Mouse (Mus musculus): ENCODE data around the gene Chdh.

Chdh gene

GRCm38 (mm10) chr14:30008733-30009575, at the start of gene Chdh, which contains the start of gene Il17rb:
TSS of gene Chdh (plus strand) at chr14:30009023.
TSS of gene Il17rb (minus strand) at chr14:30008896.
- no peak for DNase-seq (ENCODE audit: low spot score)

DNA sequence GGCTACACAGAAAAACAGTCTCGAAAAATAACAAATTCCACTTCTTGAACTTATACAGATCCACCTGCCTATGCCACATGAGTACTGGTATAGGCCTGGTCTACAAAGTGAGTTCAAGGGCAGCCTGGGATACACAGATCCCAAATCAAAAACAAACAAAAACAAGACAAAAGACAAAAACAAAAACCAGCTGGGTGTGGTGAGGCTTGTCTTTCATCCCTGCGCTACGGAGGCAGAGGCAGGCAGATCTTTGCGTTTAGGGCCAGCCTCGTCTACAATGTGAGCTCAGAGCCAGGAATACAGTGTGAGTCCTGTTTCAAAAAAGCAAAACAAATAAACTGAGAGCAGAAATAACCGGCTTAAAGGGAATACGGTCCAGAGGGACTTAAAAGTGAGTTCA, 41.2 kb upstream of the Chdh start:
- DNase-seq (ENCODE audit: low spot score): no peak

DNA sequence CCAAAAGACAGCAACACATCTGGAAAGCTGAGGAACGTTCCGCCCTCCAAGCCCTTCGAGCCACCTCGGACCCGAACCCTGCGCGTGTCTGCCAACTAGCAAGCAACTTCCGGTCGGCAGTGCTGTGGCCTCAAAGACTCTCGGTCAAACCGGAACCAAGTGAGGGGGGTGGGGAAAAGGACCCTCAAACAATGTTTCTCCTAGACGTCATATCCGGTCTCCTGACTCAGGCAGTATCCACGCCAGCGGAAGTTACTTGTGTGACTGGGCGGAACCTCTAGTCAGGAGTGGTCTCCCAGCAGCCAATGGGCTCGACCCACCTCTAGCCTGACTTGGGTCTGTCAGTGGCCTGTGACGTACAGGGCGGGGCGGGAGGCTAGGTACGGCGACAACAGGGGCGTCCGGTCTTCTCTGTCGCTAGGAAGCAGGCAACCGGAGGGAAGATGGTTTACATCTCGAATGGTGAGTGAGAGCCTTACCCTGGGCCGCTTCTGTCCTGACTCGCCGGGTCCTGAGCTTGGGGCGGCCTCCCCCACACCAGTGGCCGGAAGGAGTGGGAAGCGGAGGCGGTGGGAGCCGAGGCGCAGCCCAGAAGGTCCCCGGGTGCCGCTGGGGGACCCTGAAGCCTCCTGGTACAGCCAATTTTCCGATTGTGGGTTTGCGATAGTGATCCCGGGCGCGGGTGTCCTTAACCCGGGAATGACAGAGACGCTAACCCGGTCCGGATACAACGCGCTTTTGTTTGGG, 40.6 kb upstream of the Chdh start, which contains the start of gene Selenok:
Gene Selenok (plus strand): TSS at position 234 of the 747 bp plus-strand sequence.
- peak; percentile 70 for DNase-seq (ENCODE audit: low spot score)

DNA sequence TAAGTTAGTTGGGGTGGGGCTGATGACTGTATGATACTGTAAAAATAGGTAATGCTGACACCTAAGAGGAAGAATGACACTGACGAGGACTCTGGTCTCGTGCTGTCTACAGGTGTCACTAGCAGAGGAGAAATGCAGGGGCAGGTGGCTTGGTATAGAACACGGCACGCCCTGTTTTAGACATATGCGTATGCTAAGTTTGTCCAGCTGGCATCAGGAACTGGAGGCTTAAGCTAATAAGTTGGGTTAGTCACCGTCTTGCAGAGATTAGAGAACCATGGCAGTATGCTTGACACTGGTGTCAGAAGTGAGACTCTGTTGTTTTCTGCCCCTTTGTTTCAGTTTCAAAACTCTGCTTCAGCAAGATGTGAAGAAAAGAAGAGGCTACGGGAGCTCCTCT, 37.4 kb upstream of the Chdh start:
- DNase-seq (ENCODE audit: low spot score): no peak

DNA sequence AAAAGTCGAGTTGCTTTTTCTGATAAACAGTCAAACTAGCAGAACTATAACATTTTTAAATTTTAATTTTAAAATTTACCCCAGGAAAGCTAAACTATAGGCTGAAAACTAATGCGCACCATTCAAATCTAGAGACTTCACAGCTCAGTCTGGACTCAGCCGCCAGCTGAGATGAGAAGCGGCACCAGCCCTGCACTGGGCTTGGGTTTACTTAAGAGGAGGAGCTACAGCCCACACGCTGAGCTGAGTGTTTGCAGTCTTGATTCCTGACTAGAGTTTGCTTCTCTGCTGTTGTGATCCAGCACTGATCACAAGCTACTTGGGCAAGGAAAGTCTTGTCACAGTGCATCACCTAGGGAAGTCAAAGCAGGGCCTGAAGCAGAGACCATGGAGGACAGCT, 36.8 kb upstream of the Chdh start:
- no peak for DNase-seq (ENCODE audit: low spot score)

DNA sequence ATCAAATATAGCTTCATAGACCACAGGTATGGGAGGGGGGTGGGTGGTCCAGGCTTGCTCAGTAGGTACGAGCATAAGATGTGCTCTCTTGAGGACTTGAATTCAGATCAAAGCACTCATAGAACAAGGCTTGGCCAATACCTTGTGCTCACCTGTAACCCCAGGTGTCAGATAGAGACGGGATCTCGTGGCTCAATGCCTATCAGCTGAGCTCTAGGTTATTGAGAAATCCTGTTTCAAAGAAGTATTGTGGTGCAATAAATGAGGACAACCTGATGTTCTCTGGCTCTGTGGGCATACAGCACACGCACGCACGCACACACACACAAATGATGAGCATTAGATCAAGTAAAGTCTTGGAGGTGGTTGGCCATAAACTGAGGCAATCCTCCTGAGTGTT, 31.9 kb upstream of the Chdh start:
- no peak for DNase-seq (ENCODE audit: low spot score)

- peak; percentile 95 for DNase-seq (ENCODE audit: low spot score)
Observed at GRCm38 (mm10) chr14:29978254-29979204, 30.3 kb upstream of the Chdh start, which contains the start of gene Actr8. TSS of gene Actr8 (plus strand) at chr14:29978337.

- DNase-seq (ENCODE audit: low spot score): no peak
Observed at GRCm38 (mm10) chr14:29980447-29981205, 28.2 kb upstream of the Chdh start.

DNA sequence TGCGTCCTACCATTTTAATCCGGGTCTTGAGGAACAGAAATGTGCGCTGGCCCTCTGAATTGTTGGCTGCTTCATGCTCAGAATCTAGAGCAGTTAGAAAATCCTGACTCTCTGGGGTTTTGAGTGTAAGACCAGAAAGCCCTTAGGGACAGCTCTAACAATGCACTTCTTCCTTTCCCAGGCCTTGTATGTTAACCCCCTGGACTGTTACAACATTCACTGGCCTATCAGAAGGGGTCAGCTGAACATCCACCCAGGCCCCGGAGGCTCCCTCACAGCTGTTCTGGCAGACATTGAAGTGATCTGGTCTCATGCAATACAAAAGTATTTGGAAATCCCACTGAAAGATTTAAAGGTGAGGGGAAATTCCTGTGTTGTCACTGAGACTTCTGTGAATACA, 22.7 kb upstream of the Chdh start:
- DNase-seq (ENCODE audit: low spot score): no peak

- DNase-seq (ENCODE audit: low spot score): no peak
Observed at GRCm38 (mm10) chr14:29987276-29987675, 21.5 kb upstream of the Chdh start.

GRCm38 (mm10) chr14:29987739-29988138, 21.1 kb upstream of the Chdh start:
- no peak for DNase-seq (ENCODE audit: low spot score)

DNA sequence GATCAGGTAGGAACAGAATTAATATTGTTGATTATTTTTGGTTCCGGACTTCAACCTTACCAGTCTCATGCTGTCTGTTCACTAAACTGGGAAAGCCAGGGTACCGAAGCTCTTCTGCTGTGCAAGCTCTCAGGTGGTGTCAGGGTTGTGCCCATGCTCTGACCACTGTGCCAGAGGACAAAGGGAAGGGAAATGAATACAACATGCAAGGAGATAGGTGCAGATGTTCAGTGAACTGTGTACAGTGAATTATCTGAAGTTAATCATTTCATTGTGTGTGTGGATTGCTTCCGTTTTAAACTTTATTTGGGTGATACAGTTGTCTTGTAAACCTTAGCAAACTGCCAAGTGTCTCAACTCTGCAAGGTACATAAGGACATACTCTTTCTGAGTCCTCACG, 20.5 kb upstream of the Chdh start:
- no peak for DNase-seq (ENCODE audit: low spot score)

DNA sequence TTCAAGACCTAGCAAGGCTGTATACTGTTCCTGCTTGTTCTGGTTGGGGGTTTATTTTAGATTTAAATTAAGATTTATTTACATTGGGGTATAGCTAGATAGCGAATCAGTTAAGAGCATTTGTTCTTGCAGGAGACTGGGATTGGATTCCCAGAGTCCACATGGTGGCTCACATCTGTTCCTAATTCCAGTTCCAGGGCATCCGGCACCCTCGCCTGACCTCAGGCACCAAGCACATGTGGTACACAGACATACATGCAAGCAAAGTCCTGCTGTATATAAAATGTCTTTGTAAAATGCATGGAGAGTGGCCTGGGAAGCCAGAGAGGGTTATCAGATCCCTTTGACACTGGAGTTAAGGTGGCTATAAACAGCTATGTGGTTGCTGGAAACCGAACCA, 13.8 kb upstream of the Chdh start:
- no peak for DNase-seq (ENCODE audit: low spot score)

DNA sequence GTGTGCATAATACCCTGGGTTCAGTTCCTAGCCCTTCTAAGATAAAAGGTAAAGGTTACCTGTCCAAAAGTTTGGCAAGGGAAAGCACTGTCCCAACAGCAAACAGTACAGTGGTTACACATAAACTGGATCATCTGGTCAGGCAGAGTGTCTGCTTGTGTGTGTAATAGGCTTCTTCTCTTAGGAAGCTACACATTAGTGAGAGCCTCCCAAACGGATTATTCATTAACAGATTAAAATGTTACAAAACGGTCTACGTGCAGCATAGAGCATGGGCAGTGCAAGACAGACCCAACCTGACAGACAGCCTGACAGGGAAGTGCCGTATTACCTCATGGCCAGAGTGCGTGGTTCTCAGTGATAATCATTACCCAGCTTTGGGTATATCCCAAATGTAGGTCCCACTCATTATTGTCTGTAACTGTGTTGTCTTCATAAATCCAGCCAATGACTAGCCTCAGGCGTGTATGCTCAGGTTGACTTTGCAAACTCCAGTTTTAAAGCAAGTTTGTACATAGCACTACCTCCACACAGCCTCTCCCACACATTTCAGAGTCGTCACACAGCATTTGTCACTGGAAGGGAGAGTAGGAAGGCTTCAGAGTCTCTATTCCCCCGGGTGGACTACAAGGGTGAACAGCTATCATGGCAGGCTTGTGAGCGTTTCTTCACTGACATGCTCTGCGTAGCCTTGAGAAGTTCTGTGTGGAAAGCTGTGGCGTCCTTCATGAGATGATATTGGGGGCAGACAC, 12.6 kb upstream of the Chdh start:
- no peak for DNase-seq (ENCODE audit: low spot score)

- no peak for DNase-seq (ENCODE audit: low spot score)
Observed at GRCm38 (mm10) chr14:29997345-29997744, 11.5 kb upstream of the Chdh start.

- DNase-seq (ENCODE audit: low spot score): no peak
Observed at GRCm38 (mm10) chr14:29998747-29999474, 9.9 kb upstream of the Chdh start.

DNA sequence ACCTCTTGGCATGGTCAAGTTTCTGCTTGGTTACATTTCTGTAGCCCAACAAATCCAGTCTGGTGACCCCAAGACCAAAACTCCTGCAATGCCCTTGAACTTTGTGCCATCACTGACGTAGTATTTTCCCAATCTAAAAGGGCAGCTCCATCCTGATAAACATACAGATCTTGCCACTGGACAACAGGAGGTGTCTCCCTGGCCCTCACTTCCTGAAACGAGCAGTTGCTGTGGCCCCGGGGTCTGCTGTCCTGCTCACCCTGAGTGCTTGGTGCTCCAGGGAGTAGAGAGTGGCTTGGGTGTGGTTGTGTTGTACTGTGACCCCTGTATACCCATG, 9.4 kb upstream of the Chdh start:
- DNase-seq (ENCODE audit: low spot score): no peak

DNA sequence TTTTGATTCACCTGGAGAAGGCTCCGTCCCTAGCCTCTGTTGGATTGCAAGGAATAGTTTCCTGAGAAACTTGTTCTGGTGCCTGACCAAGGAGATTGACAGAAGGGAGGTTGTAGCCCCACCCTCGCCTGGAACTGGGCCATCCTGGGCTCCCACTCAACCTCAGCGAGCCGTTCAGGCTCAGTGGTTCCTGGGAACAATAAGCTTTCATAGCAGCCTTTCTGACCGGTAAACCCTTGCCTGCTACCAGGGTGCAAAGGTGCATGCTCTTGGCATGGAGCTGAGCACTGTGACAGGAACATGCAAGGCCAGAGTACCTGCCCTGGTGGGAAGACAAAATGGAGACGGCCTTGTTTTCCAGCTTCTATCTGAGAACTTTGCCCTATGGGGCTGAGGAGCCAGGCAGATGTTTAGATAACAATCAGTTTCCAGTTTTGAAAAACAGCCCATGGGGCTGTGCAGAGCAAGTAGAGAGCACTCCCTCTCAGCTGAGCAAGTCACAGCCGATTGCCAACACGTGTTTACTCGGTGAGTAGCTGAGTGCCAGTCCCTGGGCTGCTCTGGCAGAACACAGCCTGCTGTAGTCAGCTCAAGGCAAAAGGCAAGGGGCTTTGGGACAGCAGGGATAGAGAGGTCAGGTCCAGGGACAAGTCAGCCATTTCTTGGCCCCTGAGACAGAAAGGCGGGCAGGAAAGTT, 1.2 kb downstream of the Chdh start:
- peak; percentile 51 for DNase-seq (ENCODE audit: low spot score)

DNA sequence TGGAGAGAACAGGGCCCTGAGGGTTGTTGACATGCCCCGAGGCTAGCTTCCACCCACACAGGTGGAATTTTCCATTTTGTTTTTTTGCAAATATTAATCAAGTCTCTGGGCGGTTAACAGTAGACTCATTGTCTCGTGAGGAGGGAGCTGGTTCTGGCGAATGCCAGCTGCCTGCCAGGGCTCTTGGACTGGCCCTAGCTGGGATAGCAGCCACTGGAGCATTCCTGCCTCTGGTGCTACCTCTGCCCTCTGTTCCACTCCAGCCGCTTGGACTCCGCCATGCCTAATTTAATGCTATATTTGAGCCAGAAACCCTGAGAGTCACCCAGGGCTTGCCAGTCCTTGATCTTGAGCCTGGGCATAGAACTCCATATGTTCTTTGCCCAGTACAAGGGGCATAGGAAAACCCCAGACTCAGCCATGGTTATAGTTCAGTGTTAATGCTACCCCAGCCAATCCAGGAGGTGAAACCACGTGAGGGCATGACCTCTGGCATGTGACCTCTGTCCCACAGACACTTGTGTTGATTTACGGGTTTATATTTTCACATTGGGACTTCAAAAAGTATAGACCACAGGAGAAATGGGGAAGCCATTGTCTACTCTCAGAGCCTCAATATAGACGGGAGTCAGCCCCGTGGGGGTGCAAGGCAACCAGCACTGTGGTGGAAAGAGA, 3.2 kb downstream of the Chdh start:
- DNase-seq (ENCODE audit: low spot score): no peak

All from ovary, postnatal 10 days (tissue).